Mouse (Mus musculus): Measurements from ENCODE around the gene Rcan1. TPM values are rescaled to one million over a fixed set of nuclear protein-coding genes. Genes with fewer than 3 reads are reported as not detected.
"Not testable (repeated sequence)": the region's sequence is repeated elsewhere in the genome, so short reads cannot be mapped to it uniquely, and the experiment has no call there.

The Rcan1 gene
- 10 to 100 TPM; 42.4 to 47.6 (median 45.9) TPM for total RNA-seq (2022)

DNA sequence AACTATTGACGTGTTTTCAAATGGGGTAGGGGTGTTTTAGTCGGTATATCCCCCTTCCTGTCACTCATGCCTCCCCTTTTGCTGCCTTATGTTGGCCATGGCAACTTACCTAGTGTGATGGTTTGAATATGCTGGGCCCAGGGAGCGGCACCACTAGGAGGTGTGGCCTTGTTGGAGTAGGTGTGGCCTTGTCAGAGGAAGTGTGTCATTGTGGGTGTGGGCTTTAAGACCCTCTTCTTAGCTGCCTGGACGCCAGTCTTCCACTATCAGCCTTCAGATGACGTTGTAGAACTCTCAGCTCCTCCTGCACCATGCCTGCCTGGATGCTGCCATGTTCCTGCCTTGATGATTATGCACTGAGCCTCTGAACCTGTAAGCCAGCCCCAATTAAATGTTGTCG, at the start of gene Rcan1:
TSS of gene Rcan1 (minus strand) at position 162 of the 400 bp plus-strand sequence.
- DNase-seq (ENCODE audit: low spot score in 2 of 2): no peak

DNA sequence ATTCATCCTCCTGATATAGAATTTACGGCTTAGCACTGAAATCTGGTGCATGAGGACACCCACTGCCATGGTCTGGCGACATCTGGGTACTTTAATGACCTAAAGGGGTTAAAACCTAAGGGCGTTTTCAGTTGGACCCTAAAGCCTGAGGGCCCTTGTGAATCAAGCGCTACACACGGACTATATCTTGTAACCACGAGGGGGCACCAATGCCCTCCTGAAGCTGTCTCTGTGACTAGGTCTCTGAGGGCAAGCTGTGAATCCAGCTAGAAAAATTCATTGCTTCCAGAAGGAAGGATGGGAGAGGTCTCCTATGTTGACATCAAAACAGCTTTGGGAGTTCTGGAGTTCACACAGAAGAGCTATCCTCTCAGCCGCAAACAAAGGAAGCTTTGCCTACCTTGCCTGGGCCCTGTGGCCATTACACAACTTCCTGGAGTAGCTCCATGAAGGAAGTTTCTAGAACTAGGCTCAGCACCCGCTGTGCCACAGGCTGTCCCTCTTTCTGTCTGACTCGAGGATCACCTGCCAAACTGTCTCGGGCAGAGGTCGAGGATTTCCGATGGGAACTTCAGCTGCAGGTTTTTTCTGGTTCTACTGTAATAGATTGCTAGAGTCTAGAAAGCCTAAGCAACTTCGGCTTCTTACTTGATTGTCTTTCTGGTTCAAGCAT, 49.3 kb upstream of the Rcan1 start:
- peak in 1 of 2 experiments; percentile 25 for DNase-seq (ENCODE audit: low spot score in 2 of 2)

DNA sequence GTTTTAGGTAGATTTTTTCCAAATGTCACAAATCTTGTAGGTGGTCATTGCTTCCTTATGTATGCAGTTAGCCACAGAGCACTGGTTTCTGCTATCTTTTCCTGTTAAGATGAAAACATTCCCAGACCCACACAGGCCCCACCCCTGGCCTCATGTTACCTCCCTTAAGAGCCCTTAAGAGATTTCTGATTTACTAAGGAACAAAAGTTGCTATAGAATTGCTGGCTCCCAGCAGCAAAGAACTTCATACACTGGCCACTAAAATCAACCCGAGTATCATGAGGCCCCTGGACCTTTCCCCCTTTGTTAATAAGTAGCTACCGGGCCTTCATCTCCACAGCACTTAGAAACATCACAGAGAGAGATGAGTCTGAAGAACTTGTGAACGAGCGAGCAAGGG, 48.1 kb upstream of the Rcan1 start:
- no peak for DNase-seq (ENCODE audit: low spot score in 2 of 2)

DNA sequence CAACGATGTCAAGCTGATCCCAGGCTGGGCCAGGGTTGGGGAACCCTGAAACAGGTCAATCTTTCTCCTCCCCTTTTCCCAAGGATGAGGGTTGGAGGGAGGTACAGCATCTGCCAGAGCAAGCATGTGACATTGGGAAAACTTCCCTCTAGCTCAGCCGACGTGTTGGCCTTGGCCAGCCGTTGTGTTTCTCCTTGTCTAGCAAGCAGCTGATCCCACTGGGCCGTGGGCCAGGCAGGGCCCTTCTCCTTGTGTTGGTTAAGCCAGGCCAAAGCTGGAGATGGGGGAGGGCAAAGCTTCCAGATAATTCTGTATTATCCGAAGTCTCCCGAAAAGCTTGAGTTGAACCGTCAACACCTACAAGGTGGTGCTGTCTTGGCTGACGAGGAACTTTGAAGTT, 45.5 kb upstream of the Rcan1 start:
- no peak for DNase-seq (ENCODE audit: low spot score in 2 of 2)

DNA sequence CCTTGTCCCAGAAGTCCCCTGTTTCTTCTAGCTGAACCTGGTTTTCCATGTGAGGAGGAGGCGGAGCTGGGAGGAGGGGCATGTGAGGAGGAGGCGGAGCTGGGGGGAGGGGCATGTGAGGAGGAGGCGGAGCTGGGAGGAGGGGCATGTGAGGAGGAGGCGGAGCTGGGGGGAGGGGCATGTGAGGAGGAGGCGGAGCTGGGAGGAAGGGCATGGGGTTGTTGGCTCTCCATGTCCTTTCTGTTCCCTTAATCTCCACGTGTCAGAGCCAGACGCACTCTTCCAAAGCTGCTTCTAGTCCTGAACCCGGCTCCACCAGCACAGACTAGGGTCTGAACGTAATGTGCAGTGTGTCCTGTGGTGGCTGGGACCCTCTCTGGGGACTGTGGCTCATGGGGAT, 44.2 kb upstream of the Rcan1 start:
- not testable (repeated sequence) for DNase-seq (ENCODE audit: low spot score in 2 of 2)

DNA sequence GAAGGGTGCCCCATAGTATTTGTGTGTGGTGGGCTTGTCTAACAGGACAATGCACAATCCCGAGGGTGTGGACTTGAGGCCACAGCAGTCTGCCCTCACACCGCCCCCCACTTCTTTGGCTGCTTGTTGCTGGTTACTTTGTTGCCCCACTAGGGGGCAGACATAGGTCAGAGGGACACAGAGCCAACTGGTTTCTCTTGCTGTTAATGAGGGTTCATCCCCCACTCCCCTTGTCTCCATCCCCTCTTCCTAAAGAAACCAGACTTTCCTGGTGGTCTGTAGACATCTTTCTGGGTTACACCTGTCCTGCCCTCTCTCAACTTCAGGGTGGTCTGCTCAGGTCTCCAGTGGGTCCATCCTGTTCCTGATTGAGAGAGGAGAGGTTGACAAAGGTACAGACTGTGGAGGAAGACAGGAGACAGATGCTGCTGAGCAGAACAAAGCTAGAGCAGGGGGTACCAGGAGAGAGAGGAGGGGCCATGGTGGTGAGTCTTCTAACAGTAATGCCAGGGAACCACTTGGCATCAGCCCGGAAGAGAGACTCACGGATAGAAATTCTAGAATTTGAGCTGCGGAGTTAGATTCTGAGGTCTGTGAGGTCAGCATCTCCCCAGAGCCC, 41.2 kb upstream of the Rcan1 start:
- DNase-seq (ENCODE audit: low spot score in 2 of 2): no peak

DNA sequence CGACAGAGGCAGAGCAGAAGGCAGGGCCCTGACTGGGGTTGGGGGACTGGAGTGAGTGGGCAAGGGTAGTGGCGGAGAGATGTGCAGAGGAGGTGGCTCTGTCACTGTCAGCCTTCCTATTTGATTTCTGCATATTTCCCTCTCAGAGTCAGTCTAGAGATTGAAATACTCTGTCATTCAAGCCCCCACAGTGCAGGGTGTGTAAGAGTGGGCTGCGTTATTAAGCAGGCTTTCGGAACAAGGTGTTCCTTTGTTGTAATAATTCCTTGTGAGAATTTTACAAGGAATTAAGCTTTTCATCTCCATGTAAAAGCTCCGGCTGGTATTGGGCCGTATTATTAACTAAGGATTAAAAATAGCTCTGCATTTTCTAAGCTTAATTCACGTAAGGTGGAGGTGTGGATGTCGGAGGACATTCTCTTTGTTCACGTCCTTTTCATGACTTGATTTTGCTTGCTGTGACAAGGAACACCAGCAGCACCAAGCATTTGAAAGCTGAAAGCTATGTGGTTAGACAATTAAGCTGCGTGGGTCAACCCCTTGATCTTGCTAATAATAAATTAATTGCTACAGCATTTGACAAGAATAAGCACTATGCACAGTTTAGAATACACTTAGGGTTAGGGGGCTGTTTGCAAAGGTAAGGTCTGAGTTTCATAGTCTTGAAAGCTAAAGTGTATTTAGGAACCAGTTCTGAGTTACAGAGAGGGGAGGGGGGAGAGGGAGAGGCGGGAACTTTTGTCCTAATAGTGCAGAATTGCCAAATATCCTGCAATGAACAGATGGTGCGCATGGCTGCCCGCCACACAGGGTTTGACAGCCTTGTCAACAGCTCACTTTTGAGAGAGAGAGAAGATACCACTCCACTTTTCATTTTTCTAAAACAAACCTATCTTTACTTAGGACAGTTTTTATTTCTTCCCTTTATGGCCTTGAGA, 40.4 kb upstream of the Rcan1 start:
- peak; percentile 13 to 67 for DNase-seq (ENCODE audit: low spot score in 2 of 2)

DNA sequence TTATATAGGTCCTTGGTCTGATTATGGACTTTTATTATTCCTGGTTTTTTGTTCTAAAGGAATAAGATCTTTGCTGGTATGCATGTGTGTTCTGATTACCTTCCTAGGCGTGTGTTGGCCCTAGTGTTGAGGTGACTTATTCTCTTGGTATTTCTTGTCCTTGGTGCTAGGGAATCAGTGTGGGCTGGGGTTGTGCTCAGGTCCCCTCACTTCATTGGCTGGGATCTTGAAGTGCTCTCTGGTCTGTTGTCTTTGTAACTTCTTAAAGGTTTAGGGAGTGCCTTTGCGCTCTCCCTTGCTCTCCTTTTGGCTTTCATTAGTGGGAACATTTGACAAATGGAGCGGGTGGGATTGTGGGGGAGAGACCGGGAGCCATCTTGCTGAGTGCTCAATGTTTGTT, 36.9 kb upstream of the Rcan1 start:
- DNase-seq (ENCODE audit: low spot score in 2 of 2): no peak

DNA sequence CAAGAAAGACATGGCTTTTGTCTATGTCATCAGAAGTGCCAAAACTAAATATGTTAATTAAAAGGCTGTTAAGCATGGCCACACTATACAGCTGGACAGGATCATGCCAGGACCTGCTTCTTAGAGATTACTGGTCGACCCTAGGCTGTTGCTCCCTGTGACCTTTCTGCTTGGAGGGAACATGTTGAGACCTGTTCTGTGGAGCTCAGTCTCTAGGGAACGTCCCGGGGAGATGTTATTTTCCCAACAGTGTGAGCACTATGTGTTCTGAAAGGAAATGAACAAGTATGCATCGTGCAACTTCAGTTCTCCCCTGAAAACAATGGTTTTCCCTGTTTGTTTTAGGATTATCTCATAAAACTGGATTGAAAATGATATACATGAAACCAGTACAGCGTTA, 32.4 kb upstream of the Rcan1 start:
- DNase-seq (ENCODE audit: low spot score in 2 of 2): no peak

DNA sequence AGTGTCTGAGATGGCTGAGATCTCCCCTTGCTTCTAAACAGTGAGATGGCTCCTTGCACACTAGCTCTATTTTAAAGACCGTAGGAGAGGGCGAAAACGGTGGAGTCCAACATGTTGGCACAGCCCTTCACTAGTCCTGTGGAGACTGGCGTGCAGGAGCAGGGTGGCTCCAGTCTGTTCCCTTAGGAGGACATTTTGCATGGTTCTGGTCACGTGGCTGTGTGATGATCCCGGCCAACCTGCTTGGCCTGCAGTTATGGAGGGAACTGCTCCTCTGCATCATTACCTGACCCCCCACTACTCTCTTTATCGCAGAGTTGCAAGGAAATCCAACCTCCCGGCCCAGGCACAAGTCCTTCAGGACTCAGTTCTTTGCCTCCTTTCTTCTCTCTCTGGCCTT, 29.9 kb upstream of the Rcan1 start:
- no peak for DNase-seq (ENCODE audit: low spot score in 2 of 2)

DNA sequence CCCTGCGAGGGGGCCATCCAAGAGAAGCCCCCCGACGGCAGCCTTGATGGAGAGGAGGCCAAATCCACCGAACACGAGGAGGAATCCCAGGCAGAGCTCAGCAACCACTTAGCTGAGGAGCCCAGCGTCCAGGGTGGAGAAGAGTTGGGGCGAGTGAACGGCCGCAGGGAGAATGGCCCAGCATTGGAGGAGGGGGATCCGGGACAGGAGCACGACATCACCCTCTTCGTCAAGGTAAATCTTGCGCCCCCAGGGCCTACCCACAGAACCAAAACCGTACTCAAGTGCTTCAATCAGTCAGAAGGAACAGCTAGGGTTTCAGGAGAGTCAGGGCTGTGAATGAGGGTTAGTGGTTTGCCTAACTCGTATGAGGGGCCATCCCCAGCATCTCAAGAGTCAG, 28.7 kb upstream of the Rcan1 start:
- DNase-seq (ENCODE audit: low spot score in 2 of 2): no peak

DNA sequence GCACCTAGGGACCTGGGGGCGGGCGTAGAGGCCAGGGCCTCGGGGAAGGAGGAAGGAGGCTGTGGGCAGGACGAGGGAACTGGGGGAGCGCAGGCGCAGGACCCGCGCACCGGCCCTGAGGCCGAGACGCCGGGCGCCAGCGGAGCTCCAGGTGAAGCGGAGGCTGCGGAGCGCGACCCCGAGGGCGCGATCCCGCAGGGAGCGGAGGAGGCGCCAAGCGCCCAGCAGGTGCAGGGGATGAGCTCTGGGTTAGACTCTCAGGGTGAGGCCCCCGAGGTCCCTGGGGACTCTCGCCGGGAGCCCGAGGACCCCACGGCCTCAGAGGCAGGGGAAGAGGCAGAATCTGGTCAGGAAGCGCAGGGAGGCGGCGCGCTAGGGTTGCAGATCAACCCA, 27.9 kb upstream of the Rcan1 start:
- DNase-seq (ENCODE audit: low spot score in 2 of 2): no peak

DNA sequence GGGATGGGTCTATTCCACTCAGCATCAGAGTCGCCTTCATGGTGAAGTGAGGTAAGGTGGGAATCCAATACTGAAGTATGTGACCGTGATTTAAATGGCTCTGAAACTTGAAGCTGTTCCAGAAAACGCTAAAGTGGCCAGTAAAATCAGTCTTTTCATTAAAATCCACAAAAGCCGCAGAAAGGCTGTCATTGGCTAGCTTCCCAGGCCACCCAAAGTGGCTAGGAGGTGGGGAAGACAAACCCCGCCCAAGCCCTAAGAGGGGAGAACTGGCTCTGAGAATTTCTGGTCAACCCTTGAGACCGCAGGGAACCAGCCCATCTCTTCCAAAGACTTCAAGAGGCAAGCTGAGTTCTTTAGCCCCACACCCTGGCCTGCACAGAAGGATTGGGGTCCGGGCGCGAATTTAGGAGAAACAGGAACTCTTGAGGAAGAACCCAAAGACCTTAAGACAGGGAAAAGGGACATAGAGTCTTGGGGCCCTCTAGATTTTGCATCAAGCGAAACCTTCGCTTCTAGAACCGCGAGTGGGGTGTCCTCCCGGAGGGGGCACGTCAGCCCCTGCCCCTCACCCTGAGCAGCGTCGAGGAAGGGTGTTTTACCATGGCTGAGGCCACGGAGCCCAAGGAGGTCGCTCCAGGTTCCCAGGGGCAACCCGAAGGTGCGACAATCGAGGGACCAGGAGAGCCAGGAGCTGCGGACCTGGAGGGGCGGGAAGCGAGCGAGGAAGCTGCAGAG, 27.4 kb upstream of the Rcan1 start:
- DNase-seq (ENCODE audit: low spot score in 2 of 2): no peak

DNA sequence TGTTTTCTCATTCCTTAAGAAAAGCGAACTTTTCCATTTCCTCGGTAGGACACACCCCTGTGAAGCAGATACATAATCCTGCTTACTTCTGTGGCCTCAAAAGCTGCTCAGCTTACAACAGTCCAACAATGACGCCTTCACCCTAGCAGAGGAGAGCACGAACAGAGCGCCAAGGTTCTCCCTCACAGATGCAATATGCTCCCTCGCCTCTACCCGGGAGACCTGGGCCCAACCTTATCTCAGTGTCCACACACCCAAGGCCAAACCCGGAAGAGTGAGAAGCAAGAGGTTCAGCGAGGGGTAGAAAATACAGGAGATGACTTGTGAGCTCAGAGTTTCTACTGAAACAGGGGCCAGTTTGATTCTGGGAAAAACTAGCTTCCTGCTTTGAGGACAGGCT, 18.7 kb upstream of the Rcan1 start:
- no peak for DNase-seq (ENCODE audit: low spot score in 2 of 2)

DNA sequence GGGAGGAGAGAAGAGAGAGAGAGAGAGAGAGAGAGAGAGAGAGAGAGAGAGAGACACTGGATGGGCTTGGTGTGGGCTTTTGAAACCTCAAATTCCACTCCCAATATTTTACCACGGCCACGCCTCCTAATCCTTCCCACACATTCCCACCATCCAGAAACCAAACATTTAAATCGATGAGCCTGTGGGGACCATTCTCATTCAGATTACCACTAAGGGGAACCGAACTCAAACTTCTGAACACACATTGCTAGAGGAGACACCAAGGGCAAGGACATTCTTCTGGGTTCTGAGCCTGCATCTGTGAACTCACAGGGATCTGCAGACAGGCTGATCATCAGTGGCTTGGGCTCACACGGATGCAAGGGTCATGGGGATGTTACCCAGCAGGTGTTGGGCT, 17.8 kb upstream of the Rcan1 start:
- no peak for DNase-seq (ENCODE audit: low spot score in 2 of 2)

DNA sequence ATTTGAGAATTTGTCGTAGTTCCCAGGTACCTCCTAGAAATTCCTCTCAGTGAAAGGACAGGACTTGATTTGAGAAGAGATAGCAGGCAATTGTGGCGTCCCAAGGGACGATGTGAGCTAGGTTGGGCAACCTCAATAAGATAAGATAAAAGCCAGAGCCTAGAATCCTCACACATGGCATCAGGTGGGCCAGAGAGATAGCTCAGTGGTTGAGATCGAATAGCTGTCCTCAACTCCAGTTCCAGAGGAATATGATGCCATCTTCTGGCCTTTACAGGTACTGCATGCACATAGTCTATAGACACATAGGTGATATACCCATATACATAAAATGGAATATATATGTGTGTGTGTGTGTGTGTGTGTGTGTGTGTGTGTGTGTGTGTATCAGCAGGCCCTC, 16.8 kb upstream of the Rcan1 start:
- no peak for DNase-seq (ENCODE audit: low spot score in 2 of 2)

DNA sequence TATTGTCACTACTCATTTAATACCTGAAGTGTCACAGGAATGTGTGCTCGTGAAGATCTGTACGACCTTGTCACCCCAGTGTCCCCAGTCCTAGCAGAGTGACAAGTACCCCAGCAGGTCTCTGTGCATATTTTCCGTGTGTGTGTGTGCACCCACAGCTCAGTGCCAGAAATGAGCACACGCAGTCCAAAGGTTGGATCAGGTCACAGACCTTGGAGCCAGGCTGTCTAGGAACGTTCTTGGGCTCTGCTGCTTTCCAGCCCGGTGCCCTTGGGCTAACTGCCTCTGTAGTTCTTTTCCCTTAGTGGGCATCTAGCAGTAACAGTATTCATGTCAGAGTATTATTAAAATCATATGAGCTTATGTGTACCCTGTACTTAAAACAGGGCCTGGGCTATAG, 16.4 kb upstream of the Rcan1 start:
- no peak for DNase-seq (ENCODE audit: low spot score in 2 of 2)

DNA sequence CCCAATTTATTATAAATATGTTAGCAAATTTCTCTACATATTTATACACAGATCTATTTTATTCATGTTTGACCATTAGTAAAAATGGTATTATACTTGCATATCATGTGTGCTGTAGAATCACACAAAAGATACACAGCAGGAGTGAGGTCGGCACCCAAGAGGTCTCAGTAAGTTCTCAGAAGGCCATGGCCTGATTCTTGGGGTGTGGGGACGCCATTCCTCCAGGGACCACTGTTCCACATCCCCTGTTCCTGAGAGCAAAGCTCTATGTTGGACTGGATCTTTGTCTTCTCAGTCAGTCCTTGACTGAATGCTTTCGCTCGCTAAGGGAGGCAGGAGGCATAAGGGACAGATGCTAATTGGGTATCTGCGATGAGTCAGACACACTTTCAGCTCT, 14.8 kb upstream of the Rcan1 start, which contains the start of gene Clic6:
TSS of gene Clic6 (plus strand) at position 301 of the 400 bp plus-strand sequence.
- DNase-seq (ENCODE audit: low spot score in 2 of 2): no peak

DNA sequence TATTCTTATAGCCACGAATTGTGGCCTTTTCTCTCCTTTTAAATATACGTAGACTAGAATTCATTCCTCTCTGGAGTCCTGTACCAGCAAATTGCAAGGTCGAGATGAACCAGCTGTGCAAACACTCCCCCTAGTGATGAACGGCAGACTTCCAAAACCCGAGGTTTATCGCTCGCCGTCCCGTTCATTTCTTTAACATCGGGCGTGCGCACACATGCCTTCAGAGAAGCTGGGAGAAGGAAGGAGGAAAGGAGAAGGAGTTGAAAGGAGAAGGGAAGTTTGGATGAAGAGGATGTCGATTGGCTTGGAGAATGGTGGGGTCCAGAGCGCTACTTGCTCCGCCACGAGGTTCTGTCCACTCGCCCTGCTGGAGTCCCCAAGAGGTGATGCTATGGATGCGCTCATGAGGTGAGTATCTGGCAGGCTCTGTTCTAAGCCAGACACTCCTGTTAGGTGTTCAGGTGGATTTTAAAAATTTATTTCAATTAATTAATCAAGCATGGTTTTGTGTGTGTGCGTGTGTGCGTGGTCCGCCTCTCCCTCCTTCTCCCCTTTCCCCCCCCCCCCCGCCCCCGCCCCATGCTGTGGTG, 8.0 kb upstream of the Rcan1 start:
- peak; percentile 46 to 63 for DNase-seq (ENCODE audit: low spot score in 2 of 2)

DNA sequence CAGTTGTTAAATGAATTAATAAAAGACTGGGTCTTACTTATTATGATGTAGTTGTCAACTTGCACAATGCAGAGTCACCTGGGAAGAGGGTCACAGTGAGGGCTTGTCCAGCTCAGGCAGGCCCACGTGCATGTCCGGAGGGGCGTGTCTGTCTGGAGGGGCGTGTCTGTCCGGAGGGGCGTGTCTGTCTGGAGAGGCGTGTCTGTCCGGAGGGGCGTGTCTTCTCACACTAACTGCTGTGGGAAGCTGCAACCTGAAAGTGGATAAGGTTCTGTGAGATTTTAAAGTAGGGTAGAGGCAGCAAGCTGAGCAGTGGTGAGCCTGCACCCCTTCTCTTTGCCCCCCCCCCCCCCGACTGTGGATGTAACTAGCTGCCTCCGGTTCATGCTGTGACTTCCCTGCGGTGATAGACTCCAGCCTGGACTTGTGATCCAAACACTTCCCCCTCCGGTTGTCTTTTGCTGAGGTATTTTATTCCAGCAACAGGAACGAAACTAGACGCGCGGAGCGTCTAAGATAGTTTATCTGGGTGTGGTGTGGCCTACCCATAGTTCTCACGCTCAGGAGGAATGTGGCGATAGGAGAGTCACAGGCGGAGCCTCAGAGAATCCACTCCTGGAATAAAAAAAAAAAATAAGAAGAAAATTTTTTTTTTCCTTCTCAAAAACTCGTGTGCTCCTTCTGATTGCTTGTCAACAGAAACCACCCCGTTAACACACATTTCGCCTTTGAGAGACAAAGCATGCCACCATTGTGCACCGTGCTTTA, 4.6 kb upstream of the Rcan1 start:
- no peak for DNase-seq (ENCODE audit: low spot score in 2 of 2)

All from layer of hippocampus, adult 8-10 months (tissue).